Mouse (Mus musculus) embryonic facial prominence, embryonic 15.5 days (tissue): ENCODE measurements around the gene Arpin. TPM values are rescaled to one million over a fixed set of nuclear protein-coding genes. Genes with fewer than 3 reads are reported as not detected.
A peak's percentile ranks its signal among the peaks of the same experiment; 100 is the strongest.

ENCODE experiments used
- ATAC-seq: fragments of 200-750 bp; cut with Nextera tagmentation; 2 replicates; pipeline ENCODE4 v1.8.0; 2017; ENCODE audit warnings: low read depth, moderate TSS enrichment; ENCODE audit not compliant: insufficient number of reproducible peaks, low FRiP score, low TSS enrichment
- H3K27ac ChIP-seq: fragments of 300-500 bp; sonication (generic); replicated peaks from 2 replicates; pipeline ENCODE4 v1.5.1; 2015; ENCODE audit warnings: mild to moderate bottlenecking, inconsistent platforms
- H3K27me3 ChIP-seq: fragments of 300-500 bp; sonication (generic); 2 replicates; pipeline ENCODE4 v1.6.1; 2015; ENCODE audit warnings: inconsistent platforms
- H3K36me3 ChIP-seq: fragments of 300-500 bp; sonication (generic); 2 replicates; pipeline ENCODE4 v1.6.1; 2015; ENCODE audit warnings: mild to moderate bottlenecking, inconsistent platforms
- H3K4me1 ChIP-seq: fragments of 300-500 bp; sonication (generic); 2 replicates; pipeline ENCODE4 v1.6.1; 2015; ENCODE audit warnings: inconsistent platforms
- H3K4me2 ChIP-seq: fragments of 300-500 bp; sonication (generic); replicated peaks from 2 replicates; pipeline ENCODE4 v1.6.1; 2015; ENCODE audit warnings: mild to moderate bottlenecking, inconsistent platforms
- H3K4me3 ChIP-seq: fragments of 300-500 bp; sonication (generic); replicated peaks from 2 replicates; pipeline ENCODE4 v1.5.1; 2015; ENCODE audit warnings: mild to moderate bottlenecking, inconsistent platforms
- H3K9ac ChIP-seq: fragments of 300-500 bp; sonication (generic); 2 replicates; pipeline ENCODE4 v1.6.1; 2015; ENCODE audit warnings: inconsistent platforms
- H3K9me3 ChIP-seq: fragments of 300-500 bp; sonication (generic); replicated peaks from 2 replicates; pipeline ENCODE4 v1.6.1; 2016; ENCODE audit warnings: inconsistent platforms
- WGBS: fragments of 180-500 bp; shearing (Covaris S2); methylation state at CpG from one replicate; pipeline ENCODE4 v1.1.7; 2015; 5-methylcytosine and 5-hydroxymethylcytosine counted together
- polyA plus RNA-seq: library from polyadenylated mRNA; unstranded; fragments of >200 nt; fragmentation: Nextera tagmentation; extraction: Ambion mirVana; gene quantifications from 2 replicates; pipeline ENCODE4 v1.2.1, GENCODE M21; 2015

Arpin gene
- 27.2 and 27.5 TPM in 2 replicates for polyA plus RNA-seq

DNA sequence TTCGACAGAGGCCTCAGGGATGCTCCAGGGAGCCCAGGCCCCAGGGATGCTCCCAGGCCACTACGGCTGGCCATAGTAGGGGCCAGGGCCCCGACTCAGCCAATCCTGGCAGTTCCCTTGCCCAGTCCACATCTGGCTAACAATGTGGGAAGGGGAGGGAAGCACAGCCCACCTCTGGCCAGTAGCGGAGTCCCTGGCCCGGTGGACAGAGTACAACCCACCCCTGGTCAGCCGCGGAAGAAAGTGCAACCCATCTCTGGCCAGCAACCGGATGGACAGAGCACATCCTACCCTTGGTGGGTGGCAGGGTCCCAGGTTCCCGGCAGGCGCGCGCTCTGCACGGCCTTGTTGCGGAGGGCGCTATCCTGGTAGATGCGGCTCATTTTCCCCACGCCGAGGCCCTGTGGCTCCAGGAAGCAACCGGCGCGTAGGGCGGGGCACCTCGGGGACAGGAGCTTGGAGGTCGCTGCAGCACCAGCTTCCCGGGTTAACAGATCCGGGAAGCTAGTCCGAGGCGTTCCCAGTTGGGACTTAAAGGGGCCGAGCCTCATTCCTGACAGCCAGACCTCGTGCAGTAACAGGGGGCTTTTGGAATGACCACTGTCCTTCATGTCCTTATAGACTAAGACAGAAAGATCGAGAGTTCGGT lies at the start of gene Arpin:
Gene Arpin (minus strand): TSS at position 498 of the 649 bp plus-strand sequence.
- 2% methylated on average over 32 of the region's 32 CpGs for WGBS
- H3K9ac ChIP-seq = peak within 1 kb of the TSS; percentile 47

DNA sequence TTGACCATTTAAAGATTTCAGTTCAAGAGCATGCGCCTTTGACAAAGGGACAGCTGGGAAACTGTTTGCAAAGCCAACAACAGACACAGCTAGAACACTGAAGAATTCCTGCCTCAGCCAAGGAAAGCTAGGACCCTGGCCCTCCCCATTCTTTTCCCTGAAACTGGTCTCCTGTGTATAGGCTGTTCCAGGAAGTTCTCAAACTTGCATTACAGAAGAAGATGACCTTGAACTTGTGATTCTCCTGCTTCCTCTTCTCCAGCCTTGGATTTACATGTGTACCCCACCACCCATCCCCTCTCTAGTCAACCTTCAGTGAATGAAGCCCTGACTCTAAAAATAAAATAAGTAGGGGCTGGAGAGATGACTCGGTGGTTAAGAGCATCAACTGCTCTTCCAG lies 40.2 kb upstream of the Arpin start:
- Histone ChIP-seq H3K9ac (no peak overlapping the region), H3K9me3 (no peaks in the 10 kb centered on the region), H3K4me2 (no peak overlapping the region), H3K27me3 (no peaks in the 10 kb centered on the region), H3K36me3 (no peaks in the 10 kb centered on the region), H3K27ac (no peak overlapping the region), H3K4me3 (no peak overlapping the region), H3K4me1 (no peaks in the 10 kb centered on the region)
- 79% methylated on average over 2 of the region's 2 CpGs for WGBS
- ATAC-seq = no peak

More for the DNA sequence above, at the start of gene Arpin:
- peak within 1 kb of the TSS; percentile 67 for H3K4me2 ChIP-seq
- H3K36me3 ChIP-seq = 0 out of 2 replicates have a peak, but pooled peaks cover 3% of the 10 kb centered on the region
- no peaks in the 10 kb centered on the region for H3K27me3 ChIP-seq
- peak within 1 kb of the TSS; percentile 58 for H3K4me3 ChIP-seq
- H3K4me1 ChIP-seq = peaks cover 17% of the 10 kb centered on the region
- ATAC-seq = peak; percentile 73
- peak within 1 kb of the TSS; percentile 52 for H3K27ac ChIP-seq
- no peaks in the 10 kb centered on the region for H3K9me3 ChIP-seq

DNA sequence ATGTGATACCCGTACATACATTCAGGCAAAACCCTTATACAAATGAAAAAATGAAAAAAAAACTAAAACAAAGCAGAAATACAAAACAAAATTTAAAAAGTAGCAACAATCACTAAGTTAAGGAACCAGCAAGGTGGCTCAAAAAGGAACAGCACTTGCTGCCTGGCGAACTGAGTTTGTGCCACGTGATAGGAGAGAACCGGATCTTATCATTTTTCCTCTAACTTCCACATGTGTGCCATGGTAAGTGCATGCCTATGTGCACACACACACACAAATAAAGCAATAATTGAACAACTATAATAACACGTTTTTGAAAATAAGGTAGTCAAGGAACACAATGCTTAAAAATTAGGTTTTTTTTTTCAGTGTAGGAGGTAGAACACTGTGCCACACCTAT lies 37.0 kb upstream of the Arpin start:
- 80% methylated on average over 5 of the region's 5 CpGs for WGBS
- H3K4me1 ChIP-seq = no peaks in the 10 kb centered on the region

DNA sequence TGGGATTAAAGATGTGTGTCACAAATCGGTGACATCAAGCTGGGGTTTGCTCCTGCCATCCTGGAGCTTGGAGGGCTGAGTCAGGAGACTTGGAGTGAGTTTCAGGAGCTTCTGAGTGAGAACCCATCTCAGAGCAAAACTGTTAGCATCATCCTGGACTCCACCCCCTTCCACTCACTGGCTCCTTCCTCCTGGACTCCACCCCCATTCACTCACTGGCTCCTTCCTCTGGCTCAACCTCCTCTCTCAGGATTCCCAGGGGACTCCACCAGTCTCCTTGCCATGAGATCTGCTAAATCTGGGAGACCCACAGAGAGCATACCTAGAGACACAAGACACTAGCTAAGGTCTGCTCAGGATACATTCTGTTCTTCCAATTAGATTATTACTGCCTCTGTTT lies 35.2 kb upstream of the Arpin start:
- Histone ChIP-seq H3K36me3 (no peaks in the 10 kb centered on the region), H3K4me1 (no peaks in the 10 kb centered on the region), H3K27ac (no peak overlapping the region), H3K4me3 (no peak overlapping the region), H3K4me2 (no peak overlapping the region), H3K9ac (no peak overlapping the region), H3K9me3 (no peaks in the 10 kb centered on the region), H3K27me3 (no peaks in the 10 kb centered on the region)
- no peak for ATAC-seq
- 75% methylated on average over 1 of the region's 1 CpGs for WGBS

More for the DNA sequence above, 37.0 kb upstream of the Arpin start:
- Histone ChIP-seq H3K27ac (no peak overlapping the region), H3K4me2 (no peak overlapping the region), H3K9ac (no peak overlapping the region), H3K9me3 (no peaks in the 10 kb centered on the region), H3K4me3 (no peak overlapping the region), H3K27me3 (no peaks in the 10 kb centered on the region), H3K36me3 (no peaks in the 10 kb centered on the region)
- ATAC-seq = no peak

DNA sequence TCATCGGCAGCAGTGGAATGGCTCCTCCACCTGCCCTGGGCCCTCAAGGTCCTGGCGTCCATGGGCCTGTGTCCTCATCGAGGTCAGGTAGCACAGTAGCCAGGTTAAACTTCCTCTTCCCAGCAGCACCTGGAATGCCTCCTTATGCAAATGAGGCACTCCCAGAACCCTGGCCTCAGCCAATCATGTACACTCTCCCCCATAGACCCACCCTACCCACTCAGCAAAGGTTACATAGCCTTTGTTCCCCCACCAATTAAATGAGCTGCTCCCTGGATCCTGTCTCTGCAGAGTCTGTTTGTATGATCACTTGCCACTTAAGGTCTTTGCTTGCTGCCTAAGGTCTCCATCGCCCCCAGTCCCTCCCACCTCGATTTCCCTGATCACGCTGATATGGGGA lies 33.2 kb upstream of the Arpin start:
- no peak for ATAC-seq
- 87% methylated on average over 6 of the region's 6 CpGs for WGBS

DNA sequence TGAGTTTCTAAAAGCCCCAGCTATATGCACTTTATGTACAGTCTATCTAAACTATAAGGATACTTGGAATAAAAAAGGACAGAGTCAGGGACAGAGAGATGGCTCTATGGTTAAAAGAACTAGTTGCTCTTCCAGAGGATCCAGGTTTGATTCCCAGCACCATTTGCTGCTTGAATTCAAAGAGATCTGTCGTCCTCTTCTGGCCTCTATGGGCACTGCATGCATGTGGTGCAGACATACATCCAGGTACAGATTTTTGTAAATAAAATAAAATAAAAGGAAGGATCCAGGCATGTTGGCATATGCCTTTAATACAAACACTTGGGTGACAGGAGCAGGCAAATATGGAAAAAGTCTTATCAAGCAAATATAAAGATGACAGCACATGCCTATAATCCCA lies 26.4 kb upstream of the Arpin start:
- H3K9ac ChIP-seq = no peak overlapping the region
- no peak overlapping the region for H3K4me3 ChIP-seq
- no peak overlapping the region for H3K4me2 ChIP-seq
- H3K27ac ChIP-seq = no peak overlapping the region
- no peak for ATAC-seq
- no peaks in the 10 kb centered on the region for H3K36me3 ChIP-seq
- H3K9me3 ChIP-seq = no peaks in the 10 kb centered on the region
- no peaks in the 10 kb centered on the region for H3K4me1 ChIP-seq
- 62% methylated on average over 1 of the region's 1 CpGs for WGBS
- no peaks in the 10 kb centered on the region for H3K27me3 ChIP-seq

More for the DNA sequence above, 33.2 kb upstream of the Arpin start:
- Histone ChIP-seq H3K4me2 (no peak overlapping the region), H3K27ac (no peak overlapping the region), H3K4me1 (no peaks in the 10 kb centered on the region), H3K9me3 (no peaks in the 10 kb centered on the region), H3K4me3 (no peak overlapping the region), H3K9ac (no peak overlapping the region), H3K36me3 (no peaks in the 10 kb centered on the region), H3K27me3 (no peaks in the 10 kb centered on the region)

DNA sequence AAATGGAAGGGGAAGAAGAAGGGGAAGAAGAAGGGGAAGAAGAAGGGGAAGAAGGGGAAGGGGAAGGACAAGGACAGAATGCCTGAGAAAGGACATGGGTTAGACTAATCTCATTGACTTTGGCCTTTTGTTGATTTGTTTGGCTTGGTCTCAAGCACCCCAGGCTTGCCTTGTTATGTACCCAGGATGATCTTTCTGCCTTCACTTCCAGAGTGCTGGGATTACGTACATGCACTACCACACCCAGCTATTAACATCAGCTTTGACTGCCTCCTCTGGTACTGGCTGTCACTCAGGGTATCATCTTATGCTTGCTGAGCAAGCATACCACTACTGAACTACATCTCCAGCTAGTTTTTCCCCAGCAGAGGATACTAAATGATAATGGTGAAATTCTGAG lies 21.0 kb upstream of the Arpin start:
- no peaks in the 10 kb centered on the region for H3K36me3 ChIP-seq
- H3K9ac ChIP-seq = no peak overlapping the region
- no peaks in the 10 kb centered on the region for H3K4me1 ChIP-seq
- H3K27ac ChIP-seq = no peak overlapping the region
- 84% methylated on average over 1 of the region's 1 CpGs for WGBS
- no peak overlapping the region for H3K4me2 ChIP-seq
- ATAC-seq = no peak
- no peaks in the 10 kb centered on the region for H3K27me3 ChIP-seq
- no peak overlapping the region for H3K4me3 ChIP-seq
- no peaks in the 10 kb centered on the region for H3K9me3 ChIP-seq

DNA sequence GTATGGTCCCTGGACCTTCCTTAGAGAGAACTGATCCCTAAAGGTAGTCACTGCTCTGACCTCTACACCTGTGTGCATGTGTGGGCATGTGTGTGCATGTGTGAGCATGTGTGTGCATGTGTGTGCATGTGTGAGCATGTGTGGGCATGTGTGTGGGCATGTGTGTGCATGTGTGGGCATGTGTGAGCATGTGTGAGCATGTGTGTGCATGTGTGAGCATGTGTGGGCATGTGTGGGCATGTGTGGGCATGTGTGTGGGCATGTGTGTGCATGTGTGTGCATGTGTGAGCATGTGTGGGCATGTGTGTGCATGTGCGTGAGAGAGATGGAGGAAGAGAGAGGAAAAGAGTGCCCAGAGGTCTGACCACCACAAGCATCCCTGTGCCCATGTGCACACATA lies 19.7 kb upstream of the Arpin start:
- H3K27ac ChIP-seq = no peak overlapping the region
- no peak overlapping the region for H3K4me2 ChIP-seq
- no peak overlapping the region for H3K4me3 ChIP-seq
- no peak for ATAC-seq
- H3K4me1 ChIP-seq = no peaks in the 10 kb centered on the region
- no peaks in the 10 kb centered on the region for H3K9me3 ChIP-seq
- H3K27me3 ChIP-seq = no peaks in the 10 kb centered on the region
- H3K9ac ChIP-seq = no peak overlapping the region
- no peaks in the 10 kb centered on the region for H3K36me3 ChIP-seq
- 90% methylated on average over 1 of the region's 1 CpGs for WGBS

DNA sequence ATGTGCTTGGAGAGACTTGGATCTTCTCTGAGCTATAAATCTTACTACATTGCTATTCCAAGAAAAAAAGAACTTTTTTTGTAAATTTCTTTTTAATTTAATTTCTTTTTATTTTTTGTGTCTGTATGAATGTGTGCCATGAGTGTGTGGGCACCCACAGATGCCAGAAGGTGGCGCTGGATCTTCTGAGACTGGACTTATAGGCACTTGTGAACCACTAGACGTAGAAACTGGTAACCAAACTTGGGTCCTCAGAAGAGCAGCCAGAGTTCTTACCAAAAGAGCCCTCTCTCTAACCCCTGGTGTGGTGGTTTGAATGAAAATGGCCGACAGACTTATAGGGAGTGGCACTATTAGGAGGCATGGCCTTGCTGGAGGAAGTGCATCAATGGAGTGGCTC lies 15.9 kb upstream of the Arpin start:
- Histone ChIP-seq H3K27ac (no peak overlapping the region), H3K4me1 (no peaks in the 10 kb centered on the region), H3K4me2 (no peak overlapping the region), H3K4me3 (no peak overlapping the region), H3K27me3 (no peaks in the 10 kb centered on the region), H3K36me3 (no peaks in the 10 kb centered on the region), H3K9ac (no peak overlapping the region), H3K9me3 (no peaks in the 10 kb centered on the region)
- WGBS = 77% methylated on average over 3 of the region's 3 CpGs
- no peak for ATAC-seq

DNA sequence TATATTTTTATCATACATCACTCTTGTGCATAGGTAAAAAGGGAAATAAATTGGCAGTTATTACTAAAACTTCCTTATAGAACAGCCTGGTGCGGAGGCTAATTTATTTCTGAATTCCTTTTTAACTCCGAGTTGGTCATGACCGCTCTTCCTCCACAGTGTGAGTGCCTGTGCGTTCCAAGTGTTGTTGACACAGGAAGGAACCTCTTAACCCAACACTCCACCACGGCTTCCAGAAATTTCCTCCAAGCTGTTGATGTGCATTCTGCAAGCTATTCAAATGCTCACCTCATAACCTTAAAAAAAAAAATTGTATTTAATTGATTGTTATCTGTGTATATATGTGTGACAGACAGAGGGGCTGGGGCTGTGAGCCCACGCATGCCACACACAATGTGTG lies 15.1 kb upstream of the Arpin start:
- no peaks in the 10 kb centered on the region for H3K36me3 ChIP-seq
- 81% methylated on average over 6 of the region's 6 CpGs for WGBS
- no peak for ATAC-seq

DNA sequence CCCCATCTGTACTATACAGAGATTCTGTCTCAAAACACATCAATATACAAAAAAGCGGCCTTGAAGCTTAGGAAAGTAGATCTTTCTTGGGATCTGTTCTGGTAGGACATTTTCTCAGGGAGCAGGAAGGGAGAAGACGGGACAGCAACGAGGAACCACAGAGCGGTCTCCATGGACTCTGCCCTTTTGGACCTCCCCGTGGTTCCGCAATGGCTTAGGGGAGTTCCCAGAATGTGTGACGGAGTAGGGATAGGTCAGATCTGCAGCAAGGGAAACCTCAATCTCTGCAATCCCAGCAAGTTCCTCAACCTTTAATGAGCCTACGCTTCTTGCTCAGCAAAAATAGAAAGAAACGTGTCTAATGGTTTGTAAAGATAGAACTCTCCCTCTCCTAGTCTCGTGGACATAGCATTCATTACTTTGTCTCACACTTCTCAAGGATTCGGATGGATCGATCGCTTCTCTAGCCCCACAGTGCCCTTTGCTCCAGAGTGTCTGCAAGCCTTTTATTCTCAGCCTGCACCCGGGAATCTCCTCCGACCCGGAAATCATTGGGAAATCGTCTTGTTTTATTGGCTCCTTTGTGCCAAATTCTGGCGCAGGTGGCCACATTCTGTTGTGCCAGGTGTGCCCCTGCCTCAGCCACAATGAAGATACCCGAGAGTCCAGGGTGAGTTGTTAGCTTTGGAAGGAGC lies 499 bp upstream of the Arpin start:
- Histone ChIP-seq H3K36me3 (no peaks in the 10 kb centered on the region), H3K4me1 (peaks cover 17% of the 10 kb centered on the region), H3K4me2 (peak overlapping the region; percentile 67), H3K9ac (peak overlapping the region; percentile 47), H3K27me3 (no peaks in the 10 kb centered on the region), H3K4me3 (peak overlapping the region; percentile 58), H3K27ac (peak overlapping the region; percentile 52; the same call in 1 of the 2 replicates), H3K9me3 (no peaks in the 10 kb centered on the region)
- ATAC-seq = no peak
- 14% methylated on average over 19 of the region's 19 CpGs for WGBS

More for the DNA sequence above, 15.1 kb upstream of the Arpin start:
- no peak overlapping the region for H3K4me3 ChIP-seq
- no peak overlapping the region for H3K27ac ChIP-seq
- H3K9me3 ChIP-seq = no peaks in the 10 kb centered on the region
- H3K4me1 ChIP-seq = no peaks in the 10 kb centered on the region
- H3K4me2 ChIP-seq = no peak overlapping the region
- H3K27me3 ChIP-seq = no peaks in the 10 kb centered on the region
- no peak overlapping the region for H3K9ac ChIP-seq
